Mouse (Mus musculus): ENCODE results near the gene Ahsa1. TPM values are rescaled to one million over a fixed set of nuclear protein-coding genes. Genes with fewer than 3 reads are reported as not detected.
"Not testable (repeated sequence)": the region's sequence is repeated elsewhere in the genome, so short reads cannot be mapped to it uniquely, and the experiment has no call there.

Gene Ahsa1
- polyA plus RNA-seq, 1 experiment: 41.5 TPM

- Histone ChIP-seq H3K36me3 (ENCODE audit: control insufficient read depth, insufficient read depth, low read length) (peaks cover 26% of the 10 kb centered on the region), H3K4me1 (ENCODE audit: control insufficient read depth, insufficient read depth, insufficient read length) (peaks cover 4% of the 10 kb centered on the region; the same call in 1 of the 2 replicates), H3K27ac (ENCODE audit: insufficient read depth, low read length) (peak overlapping the region; percentile 90), H3K27me3 (ENCODE audit: control insufficient read depth, insufficient read depth, low read length) (no peaks in the 10 kb centered on the region), H3K4me3 (ENCODE audit: extremely low read depth, insufficient read depth, insufficient read length) (peak overlapping the region; percentile 86)
- WGBS: under 1% methylated on average over 31 of the region's 31 CpGs
- TF ChIP-seq POLR2A (IDR thresholded peaks at IDR 0.05; ENCODE audit: low read depth, low read length) (no peak), CTCF (IDR thresholded peaks at IDR 0.05; ENCODE audit: extremely low read depth, insufficient read depth, insufficient read length, insufficient replicate concordance) (no peak)
- DNase-seq (ENCODE audit: low read depth in 1 of 2, low spot score in 2 of 2): no peak
Observed at GRCm38 (mm10) chr12:87266827-87267603, 736 bp downstream of the Ahsa1 start.

DNA sequence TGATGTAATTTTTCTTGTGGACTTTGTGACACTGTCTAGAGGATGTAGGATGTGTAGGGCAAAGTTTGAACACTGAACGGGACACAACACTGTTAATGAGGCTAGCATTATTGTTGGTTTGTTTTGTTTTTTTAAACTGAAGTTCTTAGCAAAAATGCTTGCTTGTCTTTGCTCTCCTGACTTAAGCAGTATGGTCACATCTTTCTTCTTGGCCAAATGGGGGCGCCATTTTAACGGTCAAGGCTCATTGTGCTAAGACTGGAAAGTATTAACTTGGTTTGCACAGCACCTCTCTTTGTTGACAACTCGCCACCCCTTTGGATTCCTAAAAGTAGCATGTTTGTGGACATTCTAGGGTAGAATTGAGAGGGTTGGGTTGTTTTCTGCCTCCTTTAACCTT lies 1.4 kb downstream of the Ahsa1 start:
- WGBS: 23% methylated on average over 4 of the region's 4 CpGs
- Histone ChIP-seq H3K27me3 (ENCODE audit: control insufficient read depth, insufficient read depth, low read length) (no peaks in the 10 kb centered on the region), H3K4me1 (ENCODE audit: control insufficient read depth, insufficient read depth, insufficient read length) (peaks cover 4% of the 10 kb centered on the region; the same call in 1 of the 2 replicates), H3K36me3 (ENCODE audit: control insufficient read depth, insufficient read depth, low read length) (peaks cover 32% of the 10 kb centered on the region), H3K4me3 (ENCODE audit: extremely low read depth, insufficient read depth, insufficient read length) (no peak overlapping the region), H3K27ac (ENCODE audit: insufficient read depth, low read length) (no peak overlapping the region)
- DNase-seq (ENCODE audit: low read depth in 1 of 2, low spot score in 2 of 2): peak in 1 of 2 experiments; percentile 7
- TF ChIP-seq POLR2A (IDR thresholded peaks at IDR 0.05; ENCODE audit: low read depth, low read length): no peak
- no peak for TF ChIP-seq CTCF (IDR thresholded peaks at IDR 0.05; ENCODE audit: extremely low read depth, insufficient read depth, insufficient read length, insufficient replicate concordance)

DNA sequence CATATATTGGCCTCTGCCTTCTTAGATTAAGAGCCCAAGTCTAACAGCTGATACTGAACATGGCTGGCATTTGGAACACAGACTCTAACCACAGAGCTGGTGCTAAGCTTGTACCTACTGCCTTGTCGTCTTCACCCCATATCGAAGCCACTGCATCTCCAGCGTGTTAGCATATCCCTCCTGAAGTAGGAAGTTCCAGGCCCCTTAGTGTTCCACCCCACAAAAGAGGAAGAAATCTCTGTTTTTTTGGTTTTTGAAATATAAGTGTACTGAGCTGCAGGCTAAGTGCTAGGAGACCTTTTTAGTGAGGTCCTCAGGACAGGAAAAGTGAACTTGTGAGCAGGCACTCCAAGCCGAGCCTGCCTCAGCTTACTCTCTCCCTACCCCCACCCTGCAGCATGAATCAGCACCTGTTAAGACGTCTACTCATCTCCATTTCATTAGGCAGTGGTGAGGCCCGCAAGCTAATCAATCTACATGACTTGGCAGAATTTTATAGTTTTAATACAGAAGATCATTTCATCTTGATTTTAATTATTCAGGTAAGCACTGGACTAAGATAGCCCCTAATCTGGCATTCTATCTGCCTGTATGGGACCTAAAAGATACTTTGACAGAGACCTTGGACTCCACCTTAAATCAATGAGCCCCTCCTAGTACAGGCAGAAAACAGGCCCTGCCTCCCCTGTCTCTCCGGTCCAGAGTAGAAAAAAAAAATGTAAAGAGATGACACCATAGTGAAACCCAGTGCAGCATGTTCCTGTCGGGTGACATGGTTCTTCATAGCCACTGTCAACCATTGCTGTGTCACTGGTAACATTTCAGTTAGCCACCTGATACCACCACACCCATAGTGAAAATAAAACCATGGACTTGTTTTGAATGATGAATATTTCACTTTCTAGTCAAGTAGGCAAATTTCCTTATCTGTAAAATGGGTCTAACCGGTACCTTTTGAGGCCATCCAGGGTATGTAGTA lies 8.9 kb downstream of the Ahsa1 start:
- Histone ChIP-seq H3K4me1 (ENCODE audit: control insufficient read depth, insufficient read depth, insufficient read length) (no peaks in the 10 kb centered on the region), H3K27ac (ENCODE audit: insufficient read depth, low read length) (no peak overlapping the region), H3K36me3 (ENCODE audit: control insufficient read depth, insufficient read depth, low read length) (peaks cover 38% of the 10 kb centered on the region), H3K4me3 (ENCODE audit: extremely low read depth, insufficient read depth, insufficient read length) (no peak overlapping the region), H3K27me3 (ENCODE audit: control insufficient read depth, insufficient read depth, low read length) (no peaks in the 10 kb centered on the region)
- TF ChIP-seq CTCF (IDR thresholded peaks at IDR 0.05; ENCODE audit: extremely low read depth, insufficient read depth, insufficient read length, insufficient replicate concordance): no peak
- no peak for TF ChIP-seq POLR2A (IDR thresholded peaks at IDR 0.05; ENCODE audit: low read depth, low read length)
- DNase-seq (ENCODE audit: low read depth in 1 of 2, low spot score in 2 of 2): no peak
- 63% methylated on average over 9 of the region's 9 CpGs for WGBS

- H3K27me3 ChIP-seq (ENCODE audit: control insufficient read depth, insufficient read depth, low read length); H3K27ac ChIP-seq (ENCODE audit: insufficient read depth, low read length); H3K4me3 ChIP-seq (ENCODE audit: extremely low read depth, insufficient read depth, insufficient read length); H3K4me1 ChIP-seq (ENCODE audit: control insufficient read depth, insufficient read depth, insufficient read length); DNase-seq (ENCODE audit: low read depth in 1 of 2, low spot score in 2 of 2): not testable (repeated sequence)
- 91% methylated on average over 4 of the region's 4 CpGs for WGBS
- peaks cover 22% of the 10 kb centered on the region for H3K36me3 ChIP-seq (ENCODE audit: control insufficient read depth, insufficient read depth, low read length)
Observed at GRCm38 (mm10) chr12:87277251-87277650, 11.0 kb downstream of the Ahsa1 start.

DNA sequence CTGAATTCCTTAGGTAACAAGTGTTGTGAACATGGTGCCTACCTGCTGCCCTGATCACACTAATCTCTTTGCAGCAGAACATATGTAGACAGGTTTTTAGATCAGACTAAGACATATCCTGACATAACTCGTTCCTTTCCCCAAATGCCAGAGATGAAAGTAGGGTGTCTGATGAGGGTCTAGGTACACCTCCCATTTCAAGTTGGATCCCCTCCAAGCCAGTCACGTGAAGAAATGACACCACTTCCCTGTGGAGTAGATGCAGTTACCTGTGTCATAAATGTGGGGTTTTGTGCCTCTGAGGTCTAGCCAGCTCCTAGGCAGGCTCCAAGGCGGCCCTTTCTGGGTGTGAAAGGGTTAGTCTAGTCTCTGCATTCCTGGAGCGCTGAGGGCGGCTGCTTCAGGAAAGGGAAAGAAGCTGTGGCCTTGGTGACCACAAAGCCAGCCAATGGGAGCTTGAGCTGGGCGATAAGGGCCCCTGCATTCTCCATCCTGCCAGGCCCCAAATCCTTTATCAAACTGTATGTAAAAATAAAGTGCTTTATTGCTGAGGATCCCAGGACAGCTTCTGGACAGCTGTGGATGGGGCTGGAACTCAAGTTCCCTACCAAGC lies 11.9 kb downstream of the Ahsa1 start:
- Histone ChIP-seq H3K4me3 (ENCODE audit: extremely low read depth, insufficient read depth, insufficient read length) (no peak overlapping the region), H3K36me3 (ENCODE audit: control insufficient read depth, insufficient read depth, low read length) (peaks cover 12% of the 10 kb centered on the region), H3K27ac (ENCODE audit: insufficient read depth, low read length) (no peak overlapping the region), H3K27me3 (ENCODE audit: control insufficient read depth, insufficient read depth, low read length) (no peaks in the 10 kb centered on the region), H3K4me1 (ENCODE audit: control insufficient read depth, insufficient read depth, insufficient read length) (no peaks in the 10 kb centered on the region)
- no peak for DNase-seq (ENCODE audit: low read depth in 1 of 2, low spot score in 2 of 2)
- WGBS: 30% methylated on average over 6 of the region's 6 CpGs
- TF ChIP-seq POLR2A (IDR thresholded peaks at IDR 0.05; ENCODE audit: low read depth, low read length) (no peak), CTCF (IDR thresholded peaks at IDR 0.05; ENCODE audit: extremely low read depth, insufficient read depth, insufficient read length, insufficient replicate concordance) (no peak)

DNA sequence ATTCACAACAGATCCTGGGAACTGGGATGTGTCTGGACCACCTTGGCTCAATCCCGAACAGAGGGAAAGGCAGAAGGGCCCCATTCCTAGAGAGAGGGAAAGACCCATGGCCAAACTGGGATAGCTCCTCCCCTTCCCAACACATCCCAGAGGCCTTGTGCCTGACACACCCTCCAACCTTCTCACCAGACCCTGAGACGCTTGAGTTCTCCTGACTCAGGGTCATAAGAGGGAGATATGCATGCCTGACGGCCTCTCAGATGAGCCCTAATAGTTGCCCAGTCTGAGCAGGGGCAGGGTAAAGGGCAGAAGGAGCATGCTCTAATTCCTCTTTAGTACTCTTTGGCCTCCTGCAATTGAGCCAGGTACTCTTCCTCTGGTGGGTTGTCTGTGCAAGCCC lies 13.1 kb downstream of the Ahsa1 start:
- no peak for DNase-seq (ENCODE audit: low read depth in 1 of 2, low spot score in 2 of 2)
- no peak for TF ChIP-seq CTCF (IDR thresholded peaks at IDR 0.05; ENCODE audit: extremely low read depth, insufficient read depth, insufficient read length, insufficient replicate concordance)
- no peak overlapping the region for H3K4me3 ChIP-seq (ENCODE audit: extremely low read depth, insufficient read depth, insufficient read length)
- WGBS: 85% methylated on average over 3 of the region's 3 CpGs
- no peaks in the 10 kb centered on the region for H3K4me1 ChIP-seq (ENCODE audit: control insufficient read depth, insufficient read depth, insufficient read length)
- H3K36me3 ChIP-seq (ENCODE audit: control insufficient read depth, insufficient read depth, low read length): peaks cover 4% of the 10 kb centered on the region
- H3K27me3 ChIP-seq (ENCODE audit: control insufficient read depth, insufficient read depth, low read length): no peaks in the 10 kb centered on the region
- H3K27ac ChIP-seq (ENCODE audit: insufficient read depth, low read length): no peak overlapping the region
